Mouse (Mus musculus): Measurements from ENCODE around the gene Gm21969.

Gene Gm21969

GRCm38 (mm10) chr4:139602357-139603244 is at the start of gene Gm21969:
Gene Gm21969, plus strand, starts transcription at chr4:139603186.
- peak in 1 of 2 experiments; percentile 54 for DNase-seq (ENCODE audit: low spot score in 2 of 2)

GRCm38 (mm10) chr4:139555235-139555634 is 47.8 kb upstream of the Gm21969 start:
- DNase-seq (ENCODE audit: low spot score in 2 of 2), result no peak

GRCm38 (mm10) chr4:139555951-139556350 is 47.0 kb upstream of the Gm21969 start:
- no peak for DNase-seq (ENCODE audit: low spot score in 2 of 2)

GRCm38 (mm10) chr4:139568361-139568760 is 34.6 kb upstream of the Gm21969 start:
- no peak for DNase-seq (ENCODE audit: low spot score in 2 of 2)

GRCm38 (mm10) chr4:139570756-139571155 is 32.2 kb upstream of the Gm21969 start:
- DNase-seq (ENCODE audit: low spot score in 2 of 2), result no peak

- no peak for DNase-seq (ENCODE audit: low spot score in 2 of 2)
These were observed 30.0 kb upstream of the Gm21969 start for GRCm38 (mm10) chr4:139572928-139573512.

- peak; percentile 97 for DNase-seq (ENCODE audit: low spot score in 2 of 2)
These were observed 28.7 kb upstream of the Gm21969 start for GRCm38 (mm10) chr4:139574156-139574798.

- peak in 1 of 2 experiments; percentile 60 for DNase-seq (ENCODE audit: low spot score in 2 of 2)
These were observed 27.9 kb upstream of the Gm21969 start for GRCm38 (mm10) chr4:139574799-139575672.

GRCm38 (mm10) chr4:139575673-139576003 is 27.3 kb upstream of the Gm21969 start:
- DNase-seq (ENCODE audit: low spot score in 2 of 2), result no peak

- no peak for DNase-seq (ENCODE audit: low spot score in 2 of 2)
These were observed 26.6 kb upstream of the Gm21969 start for GRCm38 (mm10) chr4:139576251-139576880.

GRCm38 (mm10) chr4:139577006-139577405 is 26.0 kb upstream of the Gm21969 start:
- DNase-seq (ENCODE audit: low spot score in 2 of 2), result no peak

GRCm38 (mm10) chr4:139578389-139578788 is 24.6 kb upstream of the Gm21969 start:
- DNase-seq (ENCODE audit: low spot score in 2 of 2), result no peak

GRCm38 (mm10) chr4:139579003-139579402 is 24.0 kb upstream of the Gm21969 start:
- DNase-seq (ENCODE audit: low spot score in 2 of 2), result no peak

- DNase-seq (ENCODE audit: low spot score in 2 of 2), result no peak
These were observed 23.5 kb upstream of the Gm21969 start for GRCm38 (mm10) chr4:139579466-139579865.

- no peak for DNase-seq (ENCODE audit: low spot score in 2 of 2)
These were observed 22.2 kb upstream of the Gm21969 start for GRCm38 (mm10) chr4:139580663-139581336.

- DNase-seq (ENCODE audit: low spot score in 2 of 2), result no peak
These were observed 21.4 kb upstream of the Gm21969 start for GRCm38 (mm10) chr4:139581427-139582051.

GRCm38 (mm10) chr4:139582346-139582745 is 20.6 kb upstream of the Gm21969 start:
- DNase-seq (ENCODE audit: low spot score in 2 of 2), result no peak

GRCm38 (mm10) chr4:139582903-139583302 is 20.1 kb upstream of the Gm21969 start:
- DNase-seq (ENCODE audit: low spot score in 2 of 2), result no peak

GRCm38 (mm10) chr4:139583629-139584245 is 19.2 kb upstream of the Gm21969 start:
- no peak for DNase-seq (ENCODE audit: low spot score in 2 of 2)

- DNase-seq (ENCODE audit: low spot score in 2 of 2), result no peak
These were observed 18.3 kb upstream of the Gm21969 start for GRCm38 (mm10) chr4:139584704-139585103.

Measured in frontal cortex, postnatal 36 days (tissue).